Mouse (Mus musculus): ENCODE measurements around the gene Mdc1. TPM values are rescaled to one million over a fixed set of nuclear protein-coding genes. Genes with fewer than 3 reads are reported as not detected.

Gene Mdc1
- polyA plus RNA-seq, 1 experiment from 2014 or later, result 7.2 TPM

- Histone ChIP-seq H3K9me3 (no peaks in the 10 kb centered on the region), H3K27me3 (no peaks in the 10 kb centered on the region), H3K4me3 (peak within 1 kb of the TSS; percentile 78), H3K9ac (peak within 1 kb of the TSS; percentile 83), H3K4me2 (peak within 1 kb of the TSS; percentile 70), H3K4me1 (replicated peaks) (peaks cover 24% of the 10 kb centered on the region), H3K27ac (replicated peaks) (peak within 1 kb of the TSS; percentile 96), H3K36me3 (peaks cover 19% of the 10 kb centered on the region)
- peak; percentile 90 for ATAC-seq (ENCODE audit: low read depth)
- under 1% methylated on average over 47 of the region's 47 CpGs for WGBS
Observed at GRCm38 (mm10) chr17:35861198-35861857, 20.0 kb downstream of the Mdc1 start, which contains the start of gene Nrm. Gene Nrm, plus strand, starts transcription at chr17:35861318.

DNA sequence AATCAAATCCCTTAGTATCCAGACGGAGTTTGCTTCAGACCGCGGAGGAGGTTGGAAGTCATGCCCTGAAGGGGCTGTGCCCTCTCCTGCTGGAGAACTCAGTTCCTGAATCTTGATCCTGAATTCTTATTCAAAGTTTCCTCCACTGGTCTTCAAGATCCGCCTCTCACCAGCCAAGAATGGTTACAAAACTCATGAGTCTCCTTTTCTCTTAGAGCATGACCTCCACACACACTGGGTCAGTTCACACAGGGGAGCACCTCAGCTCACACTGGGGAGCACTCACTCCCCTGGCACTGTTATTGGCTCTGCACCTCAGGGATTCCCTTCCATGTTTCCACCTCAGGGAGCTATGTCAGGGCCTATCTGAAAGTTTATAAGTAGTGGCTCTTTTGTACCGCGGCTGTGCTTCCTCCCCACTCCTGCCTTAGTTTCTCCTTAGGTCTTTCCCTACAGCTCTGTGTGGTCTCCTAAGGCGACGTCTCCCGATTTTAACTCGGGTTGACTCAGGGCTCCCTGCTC lies 23.6 kb downstream of the Mdc1 start:
- no peaks in the 10 kb centered on the region for H3K9me3 ChIP-seq
- peak overlapping the region; percentile 100 for H3K4me2 ChIP-seq
- H3K9ac ChIP-seq, result peak overlapping the region; percentile 95
- peaks cover 56% of the 10 kb centered on the region for H3K4me1 ChIP-seq (replicated peaks)
- 18% methylated on average over 10 of the region's 10 CpGs for WGBS
- peak overlapping the region; percentile 98 for H3K27ac ChIP-seq (replicated peaks)
- H3K36me3 ChIP-seq, result peaks cover 4% of the 10 kb centered on the region
- ATAC-seq (ENCODE audit: low read depth), result no peak
- H3K4me3 ChIP-seq, result peak overlapping the region; percentile 81
- H3K27me3 ChIP-seq, result no peaks in the 10 kb centered on the region

GRCm38 (mm10) chr17:35865481-35866280 lies 24.4 kb downstream of the Mdc1 start, which contains the start of gene Ppp1r18:
Gene Ppp1r18, plus strand, starts transcription at chr17:35865593.
- Histone ChIP-seq H3K27me3 (no peaks in the 10 kb centered on the region), H3K27ac (replicated peaks) (peak within 1 kb of the TSS; percentile 98), H3K9ac (peak within 1 kb of the TSS; percentile 95), H3K4me2 (peak within 1 kb of the TSS; percentile 100), H3K9me3 (no peaks in the 10 kb centered on the region), H3K4me1 (replicated peaks) (peaks cover 61% of the 10 kb centered on the region), H3K4me3 (peak within 1 kb of the TSS; percentile 81), H3K36me3 (peaks cover 6% of the 10 kb centered on the region)
- ATAC-seq (ENCODE audit: low read depth), result peak; percentile 63
- under 1% methylated on average over 48 of the region's 48 CpGs for WGBS

- H3K36me3 ChIP-seq, result peaks cover 13% of the 10 kb centered on the region
- WGBS, result under 1% methylated on average over 38 of the region's 38 CpGs
- peak overlapping the region; percentile 95 for H3K9ac ChIP-seq
- H3K4me2 ChIP-seq, result peak overlapping the region; percentile 100
- peaks cover 65% of the 10 kb centered on the region for H3K4me1 ChIP-seq (replicated peaks)
- peak; percentile 43 for ATAC-seq (ENCODE audit: low read depth)
- no peaks in the 10 kb centered on the region for H3K9me3 ChIP-seq
- H3K27me3 ChIP-seq, result no peaks in the 10 kb centered on the region
- H3K4me3 ChIP-seq, result peak overlapping the region; percentile 81
- H3K27ac ChIP-seq (replicated peaks), result peak overlapping the region; percentile 98
Observed at GRCm38 (mm10) chr17:35866281-35866831, 25.0 kb downstream of the Mdc1 start.

GRCm38 (mm10) chr17:35866911-35867890 lies 25.9 kb downstream of the Mdc1 start:
- Histone ChIP-seq H3K9me3 (no peaks in the 10 kb centered on the region), H3K4me1 (replicated peaks) (peaks cover 66% of the 10 kb centered on the region), H3K4me3 (peak overlapping the region; percentile 81), H3K27ac (replicated peaks) (peak overlapping the region; percentile 98), H3K9ac (peak overlapping the region; percentile 95), H3K36me3 (peaks cover 15% of the 10 kb centered on the region), H3K27me3 (no peaks in the 10 kb centered on the region), H3K4me2 (peak overlapping the region; percentile 100)
- 8% methylated on average over 26 of the region's 26 CpGs for WGBS
- no peak for ATAC-seq (ENCODE audit: low read depth)

DNA sequence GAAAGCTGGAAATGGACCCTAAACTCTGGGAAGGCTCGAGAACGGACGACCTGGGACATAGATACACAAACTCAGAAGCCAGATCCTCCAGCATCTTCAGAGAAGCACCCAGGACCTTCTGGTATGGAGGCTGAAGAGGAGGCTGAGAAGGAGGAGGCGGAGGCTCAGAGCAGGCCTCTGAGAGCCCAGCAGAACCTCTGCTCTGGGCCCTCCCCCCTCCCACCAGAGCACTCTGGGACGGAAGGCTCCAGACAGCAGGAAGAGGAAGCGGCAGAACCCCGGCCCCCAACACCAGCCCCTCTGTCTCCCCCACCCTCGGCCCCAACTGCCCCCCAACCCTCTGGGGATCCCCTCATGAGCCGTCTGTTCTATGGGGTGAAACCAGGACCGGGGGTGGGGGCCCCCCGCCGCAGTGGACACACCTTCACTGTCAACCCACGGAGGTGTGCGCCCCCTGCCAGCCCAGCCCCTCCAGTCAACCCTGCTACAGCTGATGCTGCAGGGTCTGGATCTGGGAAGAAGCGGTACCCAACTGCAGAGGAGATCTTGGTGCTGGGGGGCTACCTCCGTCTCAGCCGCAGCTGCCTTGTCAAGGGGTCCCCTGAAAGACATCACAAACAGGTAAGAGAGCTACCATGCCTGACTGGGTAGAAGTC lies 27.0 kb downstream of the Mdc1 start:
- H3K36me3 ChIP-seq, result peaks cover 21% of the 10 kb centered on the region
- H3K27me3 ChIP-seq, result no peaks in the 10 kb centered on the region
- peak overlapping the region; percentile 100 for H3K4me2 ChIP-seq
- H3K9ac ChIP-seq, result peak overlapping the region; percentile 95
- H3K9me3 ChIP-seq, result no peaks in the 10 kb centered on the region
- WGBS, result 33% methylated on average over 17 of the region's 17 CpGs
- peak overlapping the region; percentile 98 for H3K27ac ChIP-seq (replicated peaks)
- peak overlapping the region; percentile 81 for H3K4me3 ChIP-seq
- ATAC-seq (ENCODE audit: low read depth), result no peak
- peaks cover 77% of the 10 kb centered on the region for H3K4me1 ChIP-seq (replicated peaks)

DNA sequence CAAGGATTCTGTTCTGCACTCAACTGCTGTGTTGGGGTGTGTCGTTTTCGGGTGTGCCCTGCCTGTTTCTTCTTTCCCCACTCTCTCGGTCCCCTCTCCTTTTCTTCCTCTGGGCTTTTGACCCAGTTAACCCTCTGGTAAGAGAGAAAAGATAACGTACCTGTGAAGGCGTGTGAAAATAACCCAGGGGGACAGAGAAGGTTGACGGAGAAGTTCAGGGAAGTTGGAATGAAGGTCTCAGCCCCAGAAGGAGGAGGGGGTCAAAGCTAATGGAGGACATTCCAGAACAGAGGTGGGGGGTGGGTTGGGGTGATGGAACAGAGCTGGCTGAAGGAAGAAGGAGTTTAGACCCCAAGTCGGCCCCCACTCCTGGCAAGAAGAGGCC lies 27.6 kb downstream of the Mdc1 start:
- no peaks in the 10 kb centered on the region for H3K27me3 ChIP-seq
- ATAC-seq (ENCODE audit: low read depth), result no peak
- peaks cover 27% of the 10 kb centered on the region for H3K36me3 ChIP-seq
- H3K9ac ChIP-seq, result peak overlapping the region; percentile 95
- H3K9me3 ChIP-seq, result no peaks in the 10 kb centered on the region
- peak overlapping the region; percentile 98 for H3K27ac ChIP-seq (replicated peaks)
- 10% methylated on average over 7 of the region's 7 CpGs for WGBS
- peaks cover 83% of the 10 kb centered on the region for H3K4me1 ChIP-seq (replicated peaks)
- H3K4me3 ChIP-seq, result peak overlapping the region; percentile 81
- H3K4me2 ChIP-seq, result peak overlapping the region; percentile 100

DNA sequence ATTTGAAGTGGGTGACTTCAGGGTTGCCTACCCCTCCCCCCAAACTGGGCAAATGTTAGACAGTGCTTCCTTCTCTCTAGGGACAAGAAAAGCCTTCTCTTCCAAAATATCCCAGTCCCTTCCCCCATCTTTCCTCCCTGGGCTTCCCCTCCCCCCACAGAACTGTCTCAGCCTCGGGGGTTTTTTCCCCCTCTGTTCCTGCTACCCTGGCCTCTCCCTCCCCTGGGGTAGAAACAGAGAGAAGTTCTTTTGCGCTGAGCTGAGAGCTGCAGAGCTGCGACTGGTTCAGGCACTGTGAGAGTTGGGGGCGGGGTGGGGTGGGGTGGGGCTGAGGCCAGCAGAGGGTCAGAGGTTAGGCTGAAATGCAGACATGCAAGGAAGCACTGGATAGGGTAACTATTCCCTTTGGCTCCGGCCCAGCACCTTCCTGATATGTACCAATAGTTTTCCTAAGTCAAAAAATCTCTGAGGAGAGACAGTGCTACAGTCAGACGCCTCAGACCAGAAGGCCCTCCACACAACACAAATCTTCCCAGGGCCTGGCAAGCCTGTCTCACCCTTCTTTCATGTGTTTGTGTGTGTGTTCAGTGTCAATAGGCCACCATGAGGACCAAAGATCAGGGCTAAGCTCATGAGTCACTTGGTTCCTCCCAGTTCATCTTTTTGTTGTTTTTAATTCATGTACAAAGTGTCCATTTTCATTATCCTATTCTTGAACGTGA lies 28.2 kb downstream of the Mdc1 start:
- H3K4me2 ChIP-seq, result peak overlapping the region; percentile 100
- peak overlapping the region; percentile 95 for H3K9ac ChIP-seq
- 3% methylated on average over 7 of the region's 7 CpGs for WGBS
- H3K4me3 ChIP-seq, result peak overlapping the region; percentile 81
- H3K4me1 ChIP-seq (replicated peaks), result peaks cover 81% of the 10 kb centered on the region
- peaks cover 33% of the 10 kb centered on the region for H3K36me3 ChIP-seq
- H3K27me3 ChIP-seq, result no peaks in the 10 kb centered on the region
- H3K27ac ChIP-seq (replicated peaks), result peak overlapping the region; percentile 98
- no peak for ATAC-seq (ENCODE audit: low read depth)
- H3K9me3 ChIP-seq, result no peaks in the 10 kb centered on the region

GRCm38 (mm10) chr17:35870151-35870883 lies 29.0 kb downstream of the Mdc1 start:
- H3K4me1 ChIP-seq (replicated peaks), result peaks cover 73% of the 10 kb centered on the region
- peak overlapping the region; percentile 98 for H3K27ac ChIP-seq (replicated peaks)
- peak overlapping the region; percentile 95 for H3K9ac ChIP-seq
- no peak for ATAC-seq (ENCODE audit: low read depth)
- H3K4me3 ChIP-seq, result peak overlapping the region; percentile 81
- peaks cover 41% of the 10 kb centered on the region for H3K36me3 ChIP-seq
- peak overlapping the region; percentile 100 for H3K4me2 ChIP-seq
- H3K9me3 ChIP-seq, result no peaks in the 10 kb centered on the region
- H3K27me3 ChIP-seq, result no peaks in the 10 kb centered on the region
- 63% methylated on average over 9 of the region's 9 CpGs for WGBS

Data from neural tube, embryonic 13.5 days (tissue).